Mouse (Mus musculus) C2C12 (cell line): ENCODE results near the gene Rap1gap2. TPM values are rescaled to one million over a fixed set of nuclear protein-coding genes. Genes with fewer than 3 reads are reported as not detected.

Experiments used
- H3K27me3 ChIP-seq: one replicate; pipeline ENCODE4 v1.6.1; 2011; ENCODE audit not compliant: control insufficient read depth, insufficient read depth, insufficient read length
- H3K36me3 ChIP-seq: one replicate; pipeline ENCODE4 v1.6.1; 2011; ENCODE audit not compliant: control insufficient read depth, insufficient read depth
- H3K4me3 ChIP-seq: one replicate; pipeline ENCODE4 v1.5.1; 2011; ENCODE audit warnings: mild to moderate bottlenecking, control low read depth; ENCODE audit not compliant: poor library complexity, insufficient read depth, severe bottlenecking
- H3K79me2 ChIP-seq: one replicate; pipeline ENCODE4 v1.6.1; 2011; ENCODE audit not compliant: control insufficient read depth, insufficient read depth
- H3K79me3 ChIP-seq: one replicate; pipeline ENCODE4 v1.6.1; 2011; ENCODE audit warnings: low read depth, control low read depth
- H3ac ChIP-seq: one replicate; pipeline ENCODE3; 2011; ENCODE audit warnings: low read depth; ENCODE audit not compliant: control insufficient read depth, insufficient read length
- CEBPB ChIP-seq: IDR thresholded peaks from one replicate; pipeline ENCODE4 v1.6.1; 2011; ENCODE audit warnings: low read depth, mild to moderate bottlenecking, control low read depth, moderate library complexity
- CTCF ChIP-seq: IDR thresholded peaks from one replicate; pipeline ENCODE4 v1.5.1; 2011; ENCODE audit not compliant: control insufficient read depth, insufficient read depth, insufficient read length
- FOSL1 ChIP-seq: IDR thresholded peaks from one replicate; pipeline ENCODE4 v1.8.0; 2011; ENCODE audit warnings: mild to moderate bottlenecking, low read length; ENCODE audit not compliant: poor library complexity, insufficient read depth, severe bottlenecking
- MAX ChIP-seq: IDR thresholded peaks from one replicate; pipeline ENCODE4 v1.6.1; 2011; ENCODE audit warnings: mild to moderate bottlenecking, control low read depth
- MYOD1 ChIP-seq: IDR thresholded peaks from one replicate; pipeline ENCODE4 v1.6.1; 2011; ENCODE audit warnings: low read depth; ENCODE audit not compliant: control insufficient read depth, insufficient read length
- MYOG ChIP-seq: IDR thresholded peaks from one replicate; pipeline ENCODE4 v1.6.1; 2011; ENCODE audit not compliant: control insufficient read depth, insufficient read length; ENCODE audit errors: extremely low read depth
- USF1 ChIP-seq: IDR thresholded peaks from one replicate; pipeline ENCODE4 v1.6.1; 2011; ENCODE audit warnings: low read depth, mild to moderate bottlenecking, control low read depth, moderate library complexity
- polyA plus RNA-seq: library from polyadenylated mRNA; unstranded; fragments of >200 nt; fragmentation: generic; extraction: Trizol; gene quantifications from one replicate; pipeline ENCODE4 v1.2.1, GENCODE M21; 2012; ENCODE audit warnings: missing spikeins

Gene Rap1gap2
- polyA plus RNA-seq, 1 experiment, result 1.4 TPM

- Histone ChIP-seq H3K36me3 (no peaks in the 10 kb centered on the region), H3K79me3 (no peaks in the 10 kb centered on the region), H3K27me3 (no peaks in the 10 kb centered on the region), H3K4me3 (no peak overlapping the region), H3ac (no peak overlapping the region), H3K79me2 (no peaks in the 10 kb centered on the region)
- TF ChIP-seq USF1 (no peak), CTCF (peak; percentile 68)
Measured at GRCm38 (mm10) chr11:74546933-74547694, 63.6 kb downstream of the Rap1gap2 start.

GRCm38 (mm10) chr11:74546165-74546564, 64.5 kb downstream of the Rap1gap2 start:
- Histone ChIP-seq H3ac (no peak overlapping the region), H3K79me2 (no peaks in the 10 kb centered on the region), H3K4me3 (no peak overlapping the region), H3K36me3 (no peaks in the 10 kb centered on the region), H3K27me3 (no peaks in the 10 kb centered on the region), H3K79me3 (no peaks in the 10 kb centered on the region)
- TF ChIP-seq USF1, result no peak
- TF ChIP-seq CTCF, result peak; percentile 4

- TF ChIP-seq MYOG (no peak), CEBPB (no peak), CTCF (no peak), MAX (no peak), MYOD1 (no peak), FOSL1 (no peak), USF1 (no peak)
- no peak overlapping the region for H3K4me3 ChIP-seq
- H3K36me3 ChIP-seq, result no peaks in the 10 kb centered on the region
- no peaks in the 10 kb centered on the region for H3K79me2 ChIP-seq
- H3K79me3 ChIP-seq, result no peaks in the 10 kb centered on the region
- no peaks in the 10 kb centered on the region for H3K27me3 ChIP-seq
- H3ac ChIP-seq, result no peak overlapping the region
Measured at GRCm38 (mm10) chr11:74545560-74545959, 65.2 kb downstream of the Rap1gap2 start.

- H3K4me3 ChIP-seq, result no peak overlapping the region
- no peaks in the 10 kb centered on the region for H3K79me2 ChIP-seq
- TF ChIP-seq CTCF, result no peak
- no peaks in the 10 kb centered on the region for H3K27me3 ChIP-seq
- H3ac ChIP-seq, result no peak overlapping the region
- H3K79me3 ChIP-seq, result no peaks in the 10 kb centered on the region
- H3K36me3 ChIP-seq, result no peaks in the 10 kb centered on the region
Measured at GRCm38 (mm10) chr11:74537352-74537751, 73.4 kb downstream of the Rap1gap2 start.

GRCm38 (mm10) chr11:74536140-74536842, 74.4 kb downstream of the Rap1gap2 start:
- H3K79me3 ChIP-seq, result no peaks in the 10 kb centered on the region
- H3K27me3 ChIP-seq, result no peaks in the 10 kb centered on the region
- TF ChIP-seq FOSL1, result no peak
- TF ChIP-seq MYOD1, result no peak
- no peak for TF ChIP-seq MYOG
- TF ChIP-seq USF1, result no peak
- no peak for TF ChIP-seq CTCF
- no peak for TF ChIP-seq MAX
- TF ChIP-seq CEBPB, result no peak
- H3K4me3 ChIP-seq, result no peak overlapping the region
- H3K36me3 ChIP-seq, result no peaks in the 10 kb centered on the region
- H3ac ChIP-seq, result no peak overlapping the region
- no peaks in the 10 kb centered on the region for H3K79me2 ChIP-seq

- H3K36me3 ChIP-seq, result no peaks in the 10 kb centered on the region
- no peak overlapping the region for H3K4me3 ChIP-seq
- peaks cover 6% of the 10 kb centered on the region for H3K27me3 ChIP-seq
- no peak for TF ChIP-seq MAX
- TF ChIP-seq USF1, result no peak
- TF ChIP-seq MYOD1, result no peak
- no peak for TF ChIP-seq MYOG
- no peak for TF ChIP-seq CTCF
- no peak for TF ChIP-seq CEBPB
- no peak for TF ChIP-seq FOSL1
- no peaks in the 10 kb centered on the region for H3K79me2 ChIP-seq
- H3K79me3 ChIP-seq, result no peaks in the 10 kb centered on the region
- H3ac ChIP-seq, result no peak overlapping the region
Measured at GRCm38 (mm10) chr11:74534380-74534779, 76.3 kb downstream of the Rap1gap2 start.
